Mouse (Mus musculus): Measurements from ENCODE around the gene Tbpl1. TPM values are rescaled to one million over a fixed set of nuclear protein-coding genes. Genes with fewer than 3 reads are reported as not detected.
A peak's percentile ranks its signal among the peaks of the same experiment; 100 is the strongest.

Gene Tbpl1
- polyA plus RNA-seq (2016; fragmentation: Nextera tagmentation; extraction: Ambion mirVana) = 82.2 and 85.7 TPM in 2 replicates

GRCm38 (mm10) chr10:22731272-22732093 is at the start of gene Tbpl1:
TSS of gene Tbpl1 (minus strand) at chr10:22731938.
- Histone ChIP-seq H3K27me3 (ENCODE audit: poor library complexity, severe bottlenecking) (no peaks in the 10 kb centered on the region), H3K36me3 (replicated peaks) (no peaks in the 10 kb centered on the region; the same call in 1 of the 2 replicates), H3K27ac (peak within 1 kb of the TSS; percentile 99), H3K9me3 (no peaks in the 10 kb centered on the region), H3K4me3 (peak within 1 kb of the TSS; percentile 99), H3K4me1 (peaks cover 30% of the 10 kb centered on the region)
- peak; percentile 93 for DNase-seq (ENCODE audit: extremely low spot score, low spot score)
- under 1% methylated on average over 77 of the region's 77 CpGs for WGBS

GRCm38 (mm10) chr10:22781466-22781865 is 49.7 kb upstream of the Tbpl1 start:
- no peak overlapping the region for H3K4me3 ChIP-seq
- H3K27me3 ChIP-seq (ENCODE audit: poor library complexity, severe bottlenecking) = no peaks in the 10 kb centered on the region
- WGBS = 36% methylated on average over 4 of the region's 4 CpGs
- DNase-seq (ENCODE audit: extremely low spot score, low spot score) = no peak
- no peak overlapping the region for H3K27ac ChIP-seq
- H3K4me1 ChIP-seq = no peaks in the 10 kb centered on the region
- H3K9me3 ChIP-seq = no peaks in the 10 kb centered on the region
- H3K36me3 ChIP-seq (replicated peaks) = no peaks in the 10 kb centered on the region

GRCm38 (mm10) chr10:22777939-22778338 is 46.2 kb upstream of the Tbpl1 start:
- Histone ChIP-seq H3K9me3 (no peaks in the 10 kb centered on the region), H3K27me3 (ENCODE audit: poor library complexity, severe bottlenecking) (no peaks in the 10 kb centered on the region), H3K27ac (no peak overlapping the region), H3K4me3 (no peak overlapping the region), H3K4me1 (0 out of 2 replicates have a peak, but pooled peaks cover 3% of the 10 kb centered on the region), H3K36me3 (replicated peaks) (no peaks in the 10 kb centered on the region)
- WGBS = 19% methylated on average over 5 of the region's 5 CpGs
- DNase-seq (ENCODE audit: extremely low spot score, low spot score) = no peak

- Histone ChIP-seq H3K4me1 (0 out of 2 replicates have a peak, but pooled peaks cover 3% of the 10 kb centered on the region), H3K4me3 (no peak overlapping the region), H3K27me3 (ENCODE audit: poor library complexity, severe bottlenecking) (no peaks in the 10 kb centered on the region), H3K9me3 (no peaks in the 10 kb centered on the region), H3K27ac (peak overlapping the region; percentile 63; the same call in 1 of the 2 replicates), H3K36me3 (replicated peaks) (no peaks in the 10 kb centered on the region)
- DNase-seq (ENCODE audit: extremely low spot score, low spot score) = peak; percentile 51
- WGBS = 17% methylated on average over 7 of the region's 7 CpGs
Measured at GRCm38 (mm10) chr10:22776007-22776698, 44.4 kb upstream of the Tbpl1 start.

- Histone ChIP-seq H3K4me1 (0 out of 2 replicates have a peak, but pooled peaks cover 3% of the 10 kb centered on the region), H3K9me3 (no peaks in the 10 kb centered on the region), H3K27ac (no peak overlapping the region), H3K4me3 (no peak overlapping the region), H3K27me3 (ENCODE audit: poor library complexity, severe bottlenecking) (no peaks in the 10 kb centered on the region), H3K36me3 (replicated peaks) (no peaks in the 10 kb centered on the region)
- no peak for DNase-seq (ENCODE audit: extremely low spot score, low spot score)
- 86% methylated on average over 2 of the region's 2 CpGs for WGBS
Measured at GRCm38 (mm10) chr10:22775456-22775855, 43.7 kb upstream of the Tbpl1 start.

GRCm38 (mm10) chr10:22774626-22775025 is 42.9 kb upstream of the Tbpl1 start:
- 94% methylated on average over 3 of the region's 3 CpGs for WGBS

GRCm38 (mm10) chr10:22754240-22754639 is 22.5 kb upstream of the Tbpl1 start:
- no peak for DNase-seq (ENCODE audit: extremely low spot score, low spot score)
- no peaks in the 10 kb centered on the region for H3K36me3 ChIP-seq (replicated peaks)
- no peaks in the 10 kb centered on the region for H3K4me1 ChIP-seq
- no peak overlapping the region for H3K4me3 ChIP-seq
- no peaks in the 10 kb centered on the region for H3K27me3 ChIP-seq (ENCODE audit: poor library complexity, severe bottlenecking)
- H3K9me3 ChIP-seq = no peaks in the 10 kb centered on the region
- WGBS = 95% methylated on average over 1 of the region's 1 CpGs
- no peak overlapping the region for H3K27ac ChIP-seq

More at GRCm38 (mm10) chr10:22774626-22775025, 42.9 kb upstream of the Tbpl1 start:
- no peak overlapping the region for H3K4me3 ChIP-seq
- 0 out of 2 replicates have a peak, but pooled peaks cover 3% of the 10 kb centered on the region for H3K4me1 ChIP-seq
- no peak overlapping the region for H3K27ac ChIP-seq
- H3K36me3 ChIP-seq (replicated peaks) = no peaks in the 10 kb centered on the region
- H3K9me3 ChIP-seq = no peaks in the 10 kb centered on the region
- DNase-seq (ENCODE audit: extremely low spot score, low spot score) = no peak
- H3K27me3 ChIP-seq (ENCODE audit: poor library complexity, severe bottlenecking) = no peaks in the 10 kb centered on the region

GRCm38 (mm10) chr10:22751175-22751682 is 19.5 kb upstream of the Tbpl1 start:
- H3K4me3 ChIP-seq = no peak overlapping the region
- no peak for DNase-seq (ENCODE audit: extremely low spot score, low spot score)
- H3K27ac ChIP-seq = no peak overlapping the region
- no peaks in the 10 kb centered on the region for H3K36me3 ChIP-seq (replicated peaks)
- peaks cover 4% of the 10 kb centered on the region; the same call in 1 of the 2 replicates for H3K4me1 ChIP-seq
- H3K27me3 ChIP-seq (ENCODE audit: poor library complexity, severe bottlenecking) = no peaks in the 10 kb centered on the region
- H3K9me3 ChIP-seq = no peaks in the 10 kb centered on the region
- WGBS = 83% methylated on average over 5 of the region's 5 CpGs

- Histone ChIP-seq H3K27ac (no peak overlapping the region), H3K4me3 (no peak overlapping the region), H3K4me1 (peaks cover 4% of the 10 kb centered on the region; the same call in 1 of the 2 replicates), H3K27me3 (ENCODE audit: poor library complexity, severe bottlenecking) (no peaks in the 10 kb centered on the region), H3K9me3 (no peaks in the 10 kb centered on the region), H3K36me3 (replicated peaks) (no peaks in the 10 kb centered on the region)
- DNase-seq (ENCODE audit: extremely low spot score, low spot score) = no peak
- 81% methylated on average over 13 of the region's 13 CpGs for WGBS
Measured at GRCm38 (mm10) chr10:22746334-22747322, 14.9 kb upstream of the Tbpl1 start.

- no peaks in the 10 kb centered on the region for H3K36me3 ChIP-seq (replicated peaks)
- DNase-seq (ENCODE audit: extremely low spot score, low spot score) = no peak
- H3K9me3 ChIP-seq = no peaks in the 10 kb centered on the region
- no peaks in the 10 kb centered on the region for H3K27me3 ChIP-seq (ENCODE audit: poor library complexity, severe bottlenecking)
- no peak overlapping the region for H3K27ac ChIP-seq
- peaks cover 4% of the 10 kb centered on the region; the same call in 1 of the 2 replicates for H3K4me1 ChIP-seq
- H3K4me3 ChIP-seq = no peak overlapping the region
- WGBS = 82% methylated on average over 7 of the region's 7 CpGs
Measured at GRCm38 (mm10) chr10:22745922-22746321, 14.2 kb upstream of the Tbpl1 start.

- no peaks in the 10 kb centered on the region; the same call in 1 of the 2 replicates for H3K36me3 ChIP-seq (replicated peaks)
- 69% methylated on average over 10 of the region's 10 CpGs for WGBS
Measured at GRCm38 (mm10) chr10:22732181-22732580, 443 bp upstream of the Tbpl1 start.

GRCm38 (mm10) chr10:22730992-22731271 is 806 bp downstream of the Tbpl1 start:
- no peaks in the 10 kb centered on the region; the same call in 1 of the 2 replicates for H3K36me3 ChIP-seq (replicated peaks)

More at GRCm38 (mm10) chr10:22732181-22732580, 443 bp upstream of the Tbpl1 start:
- no peak for DNase-seq (ENCODE audit: extremely low spot score, low spot score)
- H3K9me3 ChIP-seq = no peaks in the 10 kb centered on the region
- peak overlapping the region; percentile 99 for H3K4me3 ChIP-seq
- H3K27ac ChIP-seq = peak overlapping the region; percentile 99
- H3K27me3 ChIP-seq (ENCODE audit: poor library complexity, severe bottlenecking) = no peaks in the 10 kb centered on the region
- peaks cover 28% of the 10 kb centered on the region for H3K4me1 ChIP-seq

More at GRCm38 (mm10) chr10:22730992-22731271, 806 bp downstream of the Tbpl1 start:
- no peak for DNase-seq (ENCODE audit: extremely low spot score, low spot score)
- H3K4me1 ChIP-seq = peaks cover 32% of the 10 kb centered on the region
- peak overlapping the region; percentile 99 for H3K4me3 ChIP-seq
- H3K27ac ChIP-seq = peak overlapping the region; percentile 99
- H3K9me3 ChIP-seq = no peaks in the 10 kb centered on the region
- under 1% methylated on average over 33 of the region's 33 CpGs for WGBS
- H3K27me3 ChIP-seq (ENCODE audit: poor library complexity, severe bottlenecking) = no peaks in the 10 kb centered on the region
